Mouse (Mus musculus) kidney, postnatal 14 days (tissue): ENCODE measurements at regions not wholly inside any gene's neighbourhood (a gene's known extent, or its start where the extent isn't known, plus 50 kb on each side); places are given as distances from the start of the nearest gene placed in this dataset.

ENCODE experiments used
- DNase-seq: peaks from one replicate; pipeline ENCODE4 v3.0.0; 2022; ENCODE audit warnings: mixed read lengths

DNA sequence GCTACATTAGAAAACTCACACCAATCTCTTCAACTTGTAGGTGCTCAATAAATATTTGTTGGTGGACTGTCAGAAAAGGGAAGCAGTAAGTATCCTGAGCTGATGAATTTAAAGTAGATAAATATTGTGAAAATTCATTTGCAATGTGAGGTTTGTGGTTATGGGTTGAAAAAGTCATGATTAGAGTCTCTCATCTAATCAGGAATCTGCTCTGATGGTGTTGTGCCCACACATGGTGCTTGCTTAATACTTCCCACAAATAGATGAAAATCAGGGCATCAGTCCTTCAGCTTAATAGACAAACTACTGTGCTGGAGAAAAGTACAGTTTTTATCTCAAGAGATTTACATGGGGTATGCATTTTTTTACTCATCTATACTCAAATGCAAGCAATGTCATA lies 59.9 kb downstream of the S1pr1 start:
- DNase-seq = no peak

DNA sequence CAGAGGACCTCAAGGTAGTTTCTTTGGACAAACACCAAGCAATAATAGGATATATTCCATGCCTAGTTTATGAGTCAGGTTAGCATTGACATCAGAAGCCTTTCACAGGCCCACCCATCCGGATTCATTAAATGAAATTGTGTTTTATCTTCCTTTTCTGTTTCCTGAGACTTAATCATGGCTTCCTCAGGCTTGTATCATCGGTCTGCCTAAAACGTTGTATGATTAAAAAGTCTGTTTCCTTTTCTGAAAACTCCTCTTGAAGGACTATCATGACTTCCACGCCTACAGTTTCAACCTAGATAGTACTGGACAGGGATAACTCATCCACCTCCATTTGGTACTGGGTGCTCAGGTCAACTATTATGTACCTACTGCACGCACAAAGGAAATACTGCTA lies 62.6 kb downstream of the S1pr1 start:
- DNase-seq = no peak

DNA sequence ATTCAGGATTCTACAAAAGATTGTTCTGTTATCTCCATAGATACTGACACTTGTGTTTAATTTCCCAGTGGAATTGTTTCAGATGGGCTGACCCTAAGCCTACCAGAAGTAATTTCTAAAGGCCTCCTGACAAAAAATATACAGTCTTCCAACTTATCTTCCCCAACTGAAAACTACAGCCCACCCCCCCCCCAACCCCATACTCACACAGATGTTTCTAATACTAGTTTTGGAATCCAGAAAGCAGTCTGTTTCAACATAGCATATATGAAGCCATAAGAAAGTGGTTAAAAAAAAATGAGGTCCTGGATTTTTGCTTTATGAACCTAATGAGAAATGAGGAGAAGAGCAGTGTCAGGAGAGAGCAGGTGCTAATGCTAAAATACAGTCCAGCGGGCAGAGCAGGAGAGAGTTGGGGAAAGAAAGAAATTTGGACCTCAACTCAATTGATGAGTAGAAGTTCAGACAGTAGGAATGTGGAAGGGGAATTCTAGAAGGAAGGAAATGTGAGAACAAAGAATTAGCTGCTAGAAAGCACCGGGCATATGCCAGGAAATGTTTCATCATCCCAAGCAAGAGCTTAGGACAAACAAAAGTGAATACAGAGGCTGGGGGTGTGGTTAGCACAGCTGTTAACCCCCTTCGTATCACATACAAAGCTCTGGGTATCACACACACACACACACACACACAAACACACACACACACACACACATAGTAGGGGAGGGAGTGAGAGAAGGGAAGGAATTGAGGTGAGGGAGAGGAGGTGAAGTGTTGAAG lies 65.3 kb downstream of the S1pr1 start:
- DNase-seq = peak; percentile 7

DNA sequence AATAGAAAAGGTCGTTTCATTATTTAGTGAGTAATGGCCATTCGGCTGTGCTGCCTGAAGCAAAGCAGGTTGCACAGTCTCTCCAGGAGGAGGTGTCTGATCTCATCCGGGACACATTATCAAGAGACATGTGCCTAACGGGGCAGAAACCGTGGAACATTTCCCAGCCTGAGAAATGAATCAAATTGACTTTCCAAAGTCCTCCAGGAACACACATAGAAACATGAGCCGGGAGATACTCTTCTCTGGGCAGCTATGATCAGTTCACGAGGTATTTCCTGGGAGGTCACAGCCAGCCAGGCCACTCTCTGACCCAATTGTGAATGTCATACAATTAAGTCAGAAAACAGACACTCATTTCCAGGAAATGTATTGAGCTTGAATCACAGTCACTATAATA lies 67.9 kb downstream of the S1pr1 start:
- DNase-seq = peak; percentile 11

DNA sequence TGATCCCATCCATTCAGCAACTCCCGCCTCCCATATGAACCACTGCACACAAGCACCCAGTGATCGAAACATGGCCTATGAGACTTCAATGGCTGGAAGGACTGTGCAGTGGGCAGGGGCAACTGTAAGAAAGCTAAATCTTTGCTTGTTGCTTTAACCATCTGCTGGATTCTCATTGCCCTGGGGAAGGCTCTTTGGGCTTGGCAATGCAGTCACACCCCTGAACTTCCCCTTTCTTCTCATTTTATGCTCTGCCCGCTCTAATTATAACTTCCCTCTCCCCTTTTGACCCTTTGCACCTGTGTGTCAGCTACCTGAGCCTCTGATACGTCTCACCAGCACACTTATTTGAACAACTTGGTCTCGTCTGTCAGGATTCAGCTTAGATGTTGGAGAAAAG lies 70.6 kb downstream of the S1pr1 start:
- DNase-seq = no peak

DNA sequence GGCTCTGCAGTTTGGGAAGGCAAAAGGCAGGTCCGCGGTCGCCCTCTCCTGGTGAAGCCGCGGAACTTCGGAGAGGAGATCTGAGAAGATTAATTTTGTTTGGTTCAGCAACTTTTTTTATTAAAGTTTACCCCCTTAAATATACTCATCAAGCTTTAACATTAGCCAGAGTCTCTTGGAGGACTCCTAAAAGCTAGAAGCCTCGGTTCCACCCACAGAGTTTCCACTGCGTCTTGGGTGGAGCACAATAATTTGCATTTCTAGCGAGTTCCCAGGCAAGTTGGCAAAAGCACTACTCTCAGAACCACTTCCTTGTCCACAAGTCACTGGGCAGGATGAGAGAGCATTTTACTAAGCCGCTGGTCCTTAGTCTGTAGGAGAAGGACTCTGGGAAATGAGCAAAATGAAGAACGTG lies 72.0 kb downstream of the S1pr1 start:
- DNase-seq = peak; percentile 82

DNA sequence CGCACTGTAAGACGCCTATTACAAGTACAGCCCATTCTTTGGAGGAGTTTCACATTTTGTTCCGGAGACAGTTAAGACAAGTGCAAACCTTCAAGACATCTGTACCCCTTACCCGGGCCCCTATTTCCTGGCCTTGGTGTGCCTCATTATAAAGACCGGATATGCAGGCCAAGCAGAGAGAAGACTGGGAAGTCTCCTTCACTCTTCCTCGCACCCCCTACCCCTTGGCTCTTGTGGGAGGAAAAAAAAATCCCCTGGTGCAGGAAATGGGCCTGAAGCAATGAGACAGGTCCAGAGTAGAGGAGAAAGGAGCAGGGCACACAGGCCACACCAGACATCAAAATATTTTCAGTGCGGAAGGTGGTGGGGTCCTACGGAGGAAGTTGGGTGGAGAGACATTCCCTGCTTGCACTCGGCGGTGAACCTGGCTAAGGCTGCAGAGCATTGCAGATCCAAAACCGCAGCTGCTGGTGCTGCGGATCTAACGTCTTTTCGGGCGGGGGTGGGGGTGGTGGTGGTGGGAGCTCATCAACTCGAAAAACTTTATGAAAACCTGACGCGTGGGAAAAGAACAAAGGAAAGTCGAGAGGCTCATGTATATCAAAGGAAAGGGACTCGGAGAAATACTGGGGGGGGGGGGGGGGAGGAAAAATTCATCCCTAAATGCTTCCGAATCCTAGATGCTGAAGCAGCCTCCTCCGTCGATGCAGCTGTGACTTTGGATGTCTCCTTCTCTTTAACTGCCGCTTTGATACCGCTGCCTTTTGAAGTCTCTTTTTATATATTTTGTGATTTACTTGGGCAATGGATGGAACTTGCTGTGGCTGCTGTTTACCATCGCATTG lies 72.6 kb downstream of the S1pr1 start:
- DNase-seq = peak; percentile 41

DNA sequence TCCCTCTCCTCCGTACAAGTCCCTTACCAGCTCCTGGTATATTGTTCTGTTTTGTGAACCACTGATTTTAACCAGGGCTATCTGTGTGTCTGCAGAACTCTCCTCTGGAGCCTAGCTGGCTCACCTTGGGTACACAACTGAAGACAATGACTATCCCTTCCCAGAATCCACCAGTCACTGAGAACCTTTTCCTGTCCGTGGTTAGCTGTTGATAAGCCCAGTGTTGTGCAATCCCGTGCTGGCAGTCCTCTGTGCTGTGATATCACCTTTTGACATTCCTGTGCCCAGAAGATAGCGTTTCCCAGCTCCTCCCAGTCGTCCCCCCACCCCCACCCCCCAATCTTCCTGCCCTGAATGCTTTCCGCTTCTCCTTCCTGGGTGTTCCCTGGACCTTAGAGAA lies 73.5 kb downstream of the S1pr1 start:
- DNase-seq = peak; percentile 30

DNA sequence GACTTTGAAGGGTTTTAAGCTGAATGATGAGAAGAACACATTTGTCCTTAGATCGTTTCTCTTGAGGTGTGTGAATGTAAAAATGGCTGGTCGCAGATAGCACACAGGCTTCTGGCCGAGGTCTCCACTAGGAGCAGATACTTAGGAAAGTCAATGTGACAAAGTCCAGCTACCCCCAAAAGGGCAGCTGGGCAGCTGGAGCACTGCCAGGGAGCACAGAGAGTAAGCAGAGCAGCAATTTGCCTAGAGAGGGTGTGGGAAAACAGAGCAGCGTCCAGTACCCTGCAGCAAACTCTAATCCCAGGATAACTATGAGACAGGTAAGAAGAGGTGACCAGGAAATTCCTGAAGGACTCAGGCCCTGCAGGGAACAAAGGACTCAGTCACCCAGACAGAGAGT lies 79.4 kb downstream of the S1pr1 start:
- peak; percentile 28 for DNase-seq

DNA sequence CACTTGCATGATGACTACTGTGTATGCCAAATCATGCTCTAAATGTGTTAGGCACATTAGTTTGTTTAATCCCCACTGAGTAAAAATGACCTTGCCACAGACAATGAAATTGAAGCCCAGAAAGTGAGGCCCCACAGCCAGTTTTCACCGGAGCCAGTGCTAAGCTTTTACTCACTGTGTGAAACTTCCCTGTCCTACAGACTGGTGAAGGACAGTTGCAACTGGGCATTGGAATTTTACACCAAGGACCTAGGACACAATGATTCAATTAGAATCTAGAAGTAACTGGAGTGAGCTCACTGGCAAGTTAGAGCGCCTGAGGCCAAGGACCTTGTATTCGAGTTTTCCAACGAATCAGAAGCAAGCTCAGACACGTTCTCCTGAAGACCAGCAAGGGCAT lies 79.8 kb downstream of the S1pr1 start:
- DNase-seq = no peak

DNA sequence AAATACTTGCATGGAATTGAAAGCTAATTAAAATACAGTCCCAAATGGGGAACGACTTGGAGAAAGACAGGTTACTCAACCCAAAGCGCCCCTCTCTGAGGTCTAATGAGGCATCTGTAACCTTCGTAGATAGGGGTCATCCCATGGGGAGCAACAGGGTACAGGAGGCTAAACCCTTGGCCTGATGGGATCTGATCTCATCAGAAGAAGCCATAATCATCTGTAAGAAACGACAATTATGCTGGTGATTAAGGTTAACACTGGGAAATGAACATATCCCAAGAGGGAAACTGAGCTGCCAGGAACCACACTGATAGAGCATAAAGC lies 82.5 kb downstream of the S1pr1 start:
- DNase-seq = no peak

DNA sequence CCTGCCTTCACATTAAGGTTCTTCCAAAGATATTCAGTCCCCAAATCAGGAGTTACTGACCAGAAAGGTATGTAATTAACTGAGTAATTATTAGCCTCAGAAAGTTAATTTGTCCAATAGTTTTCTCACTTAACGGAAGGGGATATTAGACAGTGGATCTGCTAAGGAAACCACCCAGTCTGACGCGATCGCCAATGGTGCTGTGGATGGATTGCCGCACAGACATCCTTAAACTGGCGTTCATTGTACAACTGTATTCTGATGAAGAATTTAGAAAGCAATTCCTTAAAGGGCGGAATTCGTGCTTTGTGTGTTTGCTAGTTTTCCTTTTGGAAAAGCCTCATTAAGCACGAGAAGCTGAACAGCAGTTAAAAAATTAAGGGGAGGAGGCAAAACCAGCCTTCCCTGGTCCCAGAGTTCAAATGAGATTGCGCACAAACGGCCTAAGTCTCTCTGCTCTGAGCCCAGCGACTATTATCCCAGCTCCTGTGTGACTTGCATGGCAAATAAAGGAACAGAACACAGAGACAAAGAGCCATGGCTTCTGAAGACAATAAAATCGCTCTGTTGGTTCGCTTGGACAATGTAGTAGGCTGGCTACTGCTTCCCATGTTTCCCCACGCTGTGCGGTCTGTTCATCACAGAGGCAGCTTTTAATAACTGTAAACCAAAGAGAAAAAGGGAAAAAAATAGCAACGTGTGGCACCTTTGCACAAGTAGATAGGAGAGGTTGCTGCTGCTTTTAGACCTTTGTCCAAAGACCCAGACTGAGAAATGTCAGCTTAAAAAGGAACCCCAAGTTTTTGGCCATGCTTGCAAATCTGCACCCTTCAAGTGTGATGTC lies 83.1 kb downstream of the S1pr1 start:
- no peak for DNase-seq

DNA sequence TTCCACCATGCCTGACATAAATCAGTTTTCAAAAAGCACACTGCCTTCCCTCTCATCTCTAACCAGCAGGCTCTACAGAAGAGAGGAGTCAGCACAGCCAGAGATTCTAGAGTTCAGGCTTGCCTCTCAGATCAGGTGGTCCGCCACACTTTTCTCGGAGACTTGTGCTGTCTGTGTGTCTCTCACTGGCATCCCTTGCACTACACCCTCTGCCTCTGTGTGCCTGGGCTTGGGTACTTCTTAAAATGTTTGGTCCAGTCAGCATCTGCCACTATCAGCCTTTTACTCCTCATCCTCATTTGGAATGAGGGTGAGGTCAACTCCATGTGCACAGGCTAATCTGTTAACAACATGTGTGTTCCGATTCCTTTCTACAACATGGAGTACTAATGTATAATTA lies 92.0 kb downstream of the S1pr1 start:
- no peak for DNase-seq

DNA sequence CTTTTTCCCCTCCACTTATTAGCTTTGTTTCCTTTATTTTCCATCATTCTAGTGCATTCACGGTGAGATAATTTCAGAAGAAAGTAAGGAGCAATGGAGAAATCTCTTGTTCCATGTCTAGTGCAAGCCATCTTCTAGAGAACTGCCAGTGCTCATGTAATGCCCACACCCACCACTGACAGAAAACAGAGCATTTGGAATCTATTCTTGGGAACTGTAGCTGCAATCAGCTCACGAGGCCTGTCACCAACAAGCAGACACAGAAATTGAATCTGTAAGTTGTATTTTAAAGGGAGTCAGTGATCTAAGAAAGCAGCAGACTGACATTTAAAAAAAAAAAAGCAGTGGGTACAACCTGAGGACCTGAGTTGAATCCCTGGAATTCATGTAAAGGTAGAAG lies 92.6 kb downstream of the S1pr1 start:
- DNase-seq = no peak

DNA sequence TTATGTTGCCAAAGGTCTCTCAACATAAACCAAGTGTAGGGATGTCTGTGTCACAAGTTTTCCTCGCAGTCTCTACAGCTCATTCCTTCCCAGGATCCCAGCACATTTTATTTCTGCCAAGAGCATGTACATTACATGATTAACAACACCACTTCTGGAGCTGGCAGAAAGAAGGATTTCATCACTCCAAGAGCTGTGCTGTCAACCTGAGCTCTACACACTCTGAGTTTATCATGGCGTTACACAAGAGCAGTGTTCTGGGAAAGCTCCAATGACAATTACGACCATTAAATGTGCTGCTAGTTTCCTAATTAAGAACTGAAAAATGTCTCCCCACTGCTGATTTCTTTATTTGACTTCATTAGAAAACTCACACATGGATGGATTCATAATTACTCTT lies 94.9 kb downstream of the S1pr1 start:
- no peak for DNase-seq

DNA sequence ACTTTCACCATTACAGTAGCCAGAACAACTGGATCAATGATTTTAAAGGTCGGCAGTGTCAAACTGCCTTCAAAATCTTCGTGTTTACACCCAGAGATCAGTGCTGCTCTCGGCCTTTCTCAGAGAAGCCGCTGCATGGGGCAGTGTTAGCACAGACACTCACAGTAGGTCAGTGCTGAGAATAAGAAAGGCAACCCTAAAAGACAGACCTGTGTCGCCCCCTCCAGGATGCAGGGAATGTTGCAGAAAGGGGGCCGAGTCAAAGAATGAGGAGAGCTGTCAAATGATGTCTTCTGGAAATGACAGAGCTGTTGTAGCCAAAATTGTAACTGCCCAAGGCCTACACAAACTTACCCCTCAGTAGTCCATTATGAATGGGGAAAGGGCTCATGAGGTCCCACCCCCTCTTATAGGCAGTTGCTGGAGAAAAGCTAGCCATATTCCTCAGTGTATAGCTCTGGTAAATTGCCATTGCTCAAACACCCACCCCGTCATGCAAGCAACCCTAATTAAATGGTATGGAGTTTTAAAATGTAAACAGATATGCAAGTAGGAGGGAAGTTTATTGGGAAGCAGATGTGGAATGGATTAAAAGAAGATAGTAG lies 98.8 kb downstream of the S1pr1 start:
- peak; percentile 9 for DNase-seq

DNA sequence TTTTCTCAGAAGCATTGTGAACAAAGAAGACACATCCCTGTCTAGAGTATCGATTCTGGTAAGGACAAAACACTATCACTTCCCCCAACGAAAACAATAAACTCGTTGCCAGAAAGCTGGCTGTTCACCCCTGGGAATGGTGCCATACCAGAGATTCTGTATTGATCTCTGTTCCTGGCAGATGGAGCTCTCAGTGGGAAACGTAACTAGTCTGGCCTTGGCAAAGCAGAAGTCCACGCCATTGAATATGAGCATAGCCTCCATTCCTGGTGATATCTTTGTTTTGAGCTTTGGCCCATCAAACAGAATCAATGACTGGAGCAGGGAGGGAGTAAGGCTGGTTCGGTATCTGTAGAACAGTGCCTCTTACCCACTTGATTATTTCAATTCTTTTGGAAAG lies 102.0 kb downstream of the S1pr1 start:
- DNase-seq = no peak

DNA sequence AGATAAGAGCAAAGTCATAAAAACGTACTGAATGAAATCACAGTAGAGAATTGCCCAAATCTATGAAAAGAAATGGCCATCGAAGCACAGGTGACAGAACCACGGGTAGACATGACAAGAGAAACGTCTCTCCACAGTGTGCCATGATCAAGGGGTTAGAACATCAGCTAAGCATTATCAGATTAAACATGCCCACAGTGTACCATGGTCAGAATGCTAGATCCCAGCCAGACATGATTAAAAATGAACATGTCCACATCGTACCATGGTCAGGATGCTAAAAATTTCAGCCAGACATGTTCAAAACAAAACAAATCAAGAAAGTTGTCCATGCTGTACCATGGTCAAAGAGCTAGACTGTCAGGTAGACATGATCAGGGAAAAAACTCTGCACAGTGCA lies 106.8 kb downstream of the S1pr1 start:
- no peak for DNase-seq

DNA sequence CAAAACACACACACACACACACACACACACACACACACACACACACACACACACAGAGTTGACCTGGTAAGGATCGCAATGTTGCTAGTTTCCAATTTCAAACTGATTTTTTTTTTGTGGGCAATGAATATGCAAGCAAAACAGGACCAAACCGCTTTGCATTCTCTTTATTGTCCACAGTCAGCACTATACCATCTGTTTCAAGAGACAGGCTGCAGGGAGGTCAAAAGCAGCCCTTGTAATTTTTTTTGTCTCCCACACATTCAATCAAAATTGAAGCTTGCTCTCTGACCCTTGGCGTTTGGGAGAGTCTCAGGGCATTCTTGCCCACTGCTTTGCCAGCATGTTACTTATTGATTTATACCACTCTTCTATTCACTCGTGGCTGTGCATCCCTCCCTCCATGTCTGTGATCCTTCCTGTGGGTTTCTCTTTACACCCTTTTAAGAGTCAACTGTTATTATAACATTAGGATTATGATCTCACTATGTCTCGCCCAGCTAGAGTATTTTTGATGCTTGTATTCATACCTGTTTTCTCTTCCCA lies 110.1 kb downstream of the S1pr1 start:
- no peak for DNase-seq

DNA sequence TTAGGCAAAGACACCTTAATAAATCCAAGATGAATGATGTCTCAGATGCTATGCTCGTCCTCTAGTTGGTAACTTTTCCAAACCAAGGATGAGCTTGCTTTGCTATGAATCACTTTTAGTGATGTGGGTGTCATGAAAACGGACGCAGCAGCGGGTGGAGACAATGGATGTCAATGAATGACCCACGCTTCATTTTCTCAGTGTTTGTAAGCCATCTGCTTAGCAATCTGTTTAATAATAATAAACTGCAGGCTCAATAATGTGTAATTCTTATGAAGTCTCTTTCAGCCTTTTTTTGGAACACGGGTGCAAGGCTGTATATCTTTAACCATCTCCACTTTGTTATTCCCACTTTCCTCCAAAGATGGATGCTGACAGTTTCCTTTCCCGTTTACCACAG lies 110.6 kb downstream of the S1pr1 start:
- DNase-seq = no peak

DNA sequence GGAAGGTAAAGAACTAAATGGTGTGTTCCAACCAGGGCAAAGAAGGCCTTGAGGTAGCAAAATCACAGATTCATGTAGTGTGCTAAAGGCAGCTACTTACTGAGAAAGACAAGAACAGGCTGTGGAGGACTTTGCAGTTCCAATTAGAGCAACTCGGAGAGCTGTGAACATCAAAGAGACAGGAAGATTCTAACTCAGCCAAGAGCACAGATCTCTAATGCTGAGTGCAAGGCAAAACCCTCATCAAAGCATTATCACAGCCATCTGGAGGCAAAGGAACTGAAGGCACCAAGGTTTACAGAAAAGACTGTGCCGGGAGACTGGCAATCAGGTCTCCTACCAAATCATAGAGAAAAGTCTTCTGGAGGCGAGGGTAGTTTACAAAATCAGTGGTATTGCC lies 111.1 kb downstream of the S1pr1 start:
- DNase-seq = no peak

DNA sequence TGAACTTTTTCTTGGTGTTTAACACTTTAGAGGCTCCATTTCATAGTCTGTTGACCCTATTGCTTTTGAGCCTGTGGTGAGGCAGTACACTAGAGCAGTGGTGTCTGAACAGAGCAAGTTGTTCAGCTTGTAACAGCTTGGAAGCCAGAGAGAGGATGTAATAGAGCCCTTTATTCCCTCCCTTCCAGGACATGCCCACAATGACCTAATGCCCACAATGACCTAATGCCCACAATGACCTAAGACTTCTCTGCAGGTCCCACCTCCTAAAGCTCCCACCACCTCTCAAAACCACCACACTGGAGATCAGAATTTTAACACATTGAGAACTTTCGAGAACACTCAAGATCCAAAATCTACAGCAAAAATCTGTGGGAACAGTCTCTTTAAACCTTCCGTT lies 115.6 kb downstream of the S1pr1 start:
- DNase-seq = no peak

DNA sequence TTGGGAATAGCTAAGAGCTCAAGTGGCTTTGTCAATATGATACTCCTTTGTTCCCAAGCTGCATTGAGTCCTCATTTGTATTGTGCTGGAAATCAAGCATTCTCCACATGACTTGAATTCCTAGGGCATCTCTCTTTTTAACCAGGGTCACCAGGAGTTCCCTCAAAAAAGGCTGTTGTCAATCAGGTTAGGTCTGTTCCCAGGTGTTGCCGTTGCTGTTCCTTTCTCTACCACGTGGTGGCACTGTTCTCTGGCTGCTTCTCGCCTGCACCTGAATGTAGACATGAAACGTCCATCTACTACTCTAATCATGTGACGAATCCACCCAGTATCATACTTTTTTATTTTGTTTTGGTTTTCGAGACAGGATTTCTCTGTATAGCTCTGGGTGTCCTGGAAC lies 118.3 kb downstream of the S1pr1 start:
- peak; percentile 74 for DNase-seq
